Mouse (Mus musculus) cerebellum, adult (tissue): ENCODE results near the gene Gm14632.
"Not testable (repeated sequence)": the region's sequence is repeated elsewhere in the genome, so short reads cannot be mapped to it uniquely, and the experiment has no call there.

Experiments
- ATAC-seq: cut with Nextera tagmentation; 2 replicates; pipeline ENCODE4 v1.9.2; 2017; ENCODE audit warnings: mild to moderate bottlenecking, moderate library complexity, mixed read lengths; ENCODE audit not compliant: insufficient number of reproducible peaks, low FRiP score, low TSS enrichment

Gm14632 gene

GRCm38 (mm10) chrX:30329472-30329871 is at the start of gene Gm14632:
Gm14632 (plus strand) TSS chrX:30329772.
- ATAC-seq, result not testable (repeated sequence)
